Mouse (Mus musculus): ENCODE measurements around the gene Them7. TPM values are rescaled to one million over a fixed set of nuclear protein-coding genes. Genes with fewer than 3 reads are reported as not detected.

Them7 gene
- polyA plus RNA-seq, 1 experiment from 2014 or later = not detected

- H3K4me2 ChIP-seq (ENCODE audit: low read length) = no peak overlapping the region
- no peak overlapping the region for H3K9ac ChIP-seq (replicated peaks; ENCODE audit: low read length)
- no peaks in the 10 kb centered on the region for H3K9me3 ChIP-seq (ENCODE audit: control insufficient read depth, low read length)
- H3K27me3 ChIP-seq (ENCODE audit: control insufficient read depth, insufficient read depth, low read length) = no peaks in the 10 kb centered on the region
- H3K4me3 ChIP-seq (replicated peaks; ENCODE audit: low read depth, low read length) = no peak overlapping the region
- H3K36me3 ChIP-seq (ENCODE audit: control insufficient read depth, insufficient read depth, low read length) = no peaks in the 10 kb centered on the region
- DNase-seq (no peak), ATAC-seq (ENCODE audit: low FRiP score, low TSS enrichment) (no peak)
- no peaks in the 10 kb centered on the region for H3K4me1 ChIP-seq (ENCODE audit: control insufficient read depth, insufficient read depth, low read length)
- 68% methylated on average over 1 of the region's 1 CpGs for WGBS
- H3K27ac ChIP-seq (replicated peaks; ENCODE audit: low read depth, low read length) = no peak overlapping the region
Observed at GRCm38 (mm10) chr2:105240631-105241030, 16.5 kb downstream of the Them7 start.

- 84% methylated on average over 7 of the region's 7 CpGs for WGBS
- ATAC-seq (ENCODE audit: low FRiP score, low TSS enrichment) (no peak), DNase-seq (no peak)
- no peaks in the 10 kb centered on the region for H3K9me3 ChIP-seq (ENCODE audit: control insufficient read depth, low read length)
- H3K27ac ChIP-seq (replicated peaks; ENCODE audit: low read depth, low read length) = no peak overlapping the region
- no peak overlapping the region for H3K9ac ChIP-seq (replicated peaks; ENCODE audit: low read length)
- no peak overlapping the region for H3K4me3 ChIP-seq (replicated peaks; ENCODE audit: low read depth, low read length)
- no peaks in the 10 kb centered on the region for H3K27me3 ChIP-seq (ENCODE audit: control insufficient read depth, insufficient read depth, low read length)
- H3K36me3 ChIP-seq (ENCODE audit: control insufficient read depth, insufficient read depth, low read length) = no peaks in the 10 kb centered on the region
- H3K4me1 ChIP-seq (ENCODE audit: control insufficient read depth, insufficient read depth, low read length) = no peaks in the 10 kb centered on the region
- H3K4me2 ChIP-seq (ENCODE audit: low read length) = no peak overlapping the region
Observed at GRCm38 (mm10) chr2:105242940-105243339, 18.8 kb downstream of the Them7 start.

GRCm38 (mm10) chr2:105244733-105245132 lies 20.6 kb downstream of the Them7 start:
- H3K9me3 ChIP-seq (ENCODE audit: control insufficient read depth, low read length) = no peaks in the 10 kb centered on the region
- H3K27ac ChIP-seq (replicated peaks; ENCODE audit: low read depth, low read length) = no peak overlapping the region
- no peak overlapping the region for H3K9ac ChIP-seq (replicated peaks; ENCODE audit: low read length)
- H3K4me1 ChIP-seq (ENCODE audit: control insufficient read depth, insufficient read depth, low read length) = no peaks in the 10 kb centered on the region
- H3K36me3 ChIP-seq (ENCODE audit: control insufficient read depth, insufficient read depth, low read length) = no peaks in the 10 kb centered on the region
- no peak for ATAC-seq (ENCODE audit: low FRiP score, low TSS enrichment)
- WGBS = 70% methylated on average over 13 of the region's 13 CpGs
- H3K4me3 ChIP-seq (replicated peaks; ENCODE audit: low read depth, low read length) = no peak overlapping the region
- no peak overlapping the region for H3K4me2 ChIP-seq (ENCODE audit: low read length)
- H3K27me3 ChIP-seq (ENCODE audit: control insufficient read depth, insufficient read depth, low read length) = no peaks in the 10 kb centered on the region
- no peak for DNase-seq

- H3K4me3 ChIP-seq (replicated peaks; ENCODE audit: low read depth, low read length) = no peak overlapping the region
- H3K9me3 ChIP-seq (ENCODE audit: control insufficient read depth, low read length) = no peaks in the 10 kb centered on the region
- no peak overlapping the region for H3K27ac ChIP-seq (replicated peaks; ENCODE audit: low read depth, low read length)
- no peaks in the 10 kb centered on the region for H3K36me3 ChIP-seq (ENCODE audit: control insufficient read depth, insufficient read depth, low read length)
- no peaks in the 10 kb centered on the region for H3K4me1 ChIP-seq (ENCODE audit: control insufficient read depth, insufficient read depth, low read length)
- ATAC-seq (ENCODE audit: low FRiP score, low TSS enrichment) = no peak
- peaks cover 4% of the 10 kb centered on the region; the same call in 1 of the 2 replicates for H3K27me3 ChIP-seq (ENCODE audit: control insufficient read depth, insufficient read depth, low read length)
- H3K9ac ChIP-seq (replicated peaks; ENCODE audit: low read length) = no peak overlapping the region
- no peak for DNase-seq
- 80% methylated on average over 3 of the region's 3 CpGs for WGBS
- no peak overlapping the region for H3K4me2 ChIP-seq (ENCODE audit: low read length)
Observed at GRCm38 (mm10) chr2:105251978-105252377, 27.9 kb downstream of the Them7 start.

- H3K27me3 ChIP-seq (ENCODE audit: control insufficient read depth, insufficient read depth, low read length) = peaks cover 4% of the 10 kb centered on the region; the same call in 1 of the 2 replicates
- DNase-seq (peak; percentile 37), ATAC-seq (ENCODE audit: low FRiP score, low TSS enrichment) (peak; percentile 89)
- H3K27ac ChIP-seq (replicated peaks; ENCODE audit: low read depth, low read length) = no peak overlapping the region
- no peak overlapping the region for H3K4me2 ChIP-seq (ENCODE audit: low read length)
- H3K9ac ChIP-seq (replicated peaks; ENCODE audit: low read length) = no peak overlapping the region
- H3K9me3 ChIP-seq (ENCODE audit: control insufficient read depth, low read length) = no peaks in the 10 kb centered on the region
- WGBS = 70% methylated on average over 7 of the region's 7 CpGs
- H3K36me3 ChIP-seq (ENCODE audit: control insufficient read depth, insufficient read depth, low read length) = no peaks in the 10 kb centered on the region
- no peaks in the 10 kb centered on the region for H3K4me1 ChIP-seq (ENCODE audit: control insufficient read depth, insufficient read depth, low read length)
- H3K4me3 ChIP-seq (replicated peaks; ENCODE audit: low read depth, low read length) = no peak overlapping the region
Observed at GRCm38 (mm10) chr2:105252824-105253223, 28.7 kb downstream of the Them7 start.

- no peaks in the 10 kb centered on the region for H3K4me1 ChIP-seq (ENCODE audit: control insufficient read depth, insufficient read depth, low read length)
- H3K9ac ChIP-seq (replicated peaks; ENCODE audit: low read length) = no peak overlapping the region
- no peaks in the 10 kb centered on the region for H3K9me3 ChIP-seq (ENCODE audit: control insufficient read depth, low read length)
- DNase-seq (no peak), ATAC-seq (ENCODE audit: low FRiP score, low TSS enrichment) (no peak)
- no peak overlapping the region for H3K4me3 ChIP-seq (replicated peaks; ENCODE audit: low read depth, low read length)
- no peak overlapping the region for H3K4me2 ChIP-seq (ENCODE audit: low read length)
- H3K27me3 ChIP-seq (ENCODE audit: control insufficient read depth, insufficient read depth, low read length) = peaks cover 4% of the 10 kb centered on the region; the same call in 1 of the 2 replicates
- no peak overlapping the region for H3K27ac ChIP-seq (replicated peaks; ENCODE audit: low read depth, low read length)
- 71% methylated on average over 4 of the region's 4 CpGs for WGBS
- no peaks in the 10 kb centered on the region for H3K36me3 ChIP-seq (ENCODE audit: control insufficient read depth, insufficient read depth, low read length)
Observed at GRCm38 (mm10) chr2:105255457-105255856, 31.3 kb downstream of the Them7 start.

GRCm38 (mm10) chr2:105256427-105257071 lies 32.4 kb downstream of the Them7 start:
- H3K27ac ChIP-seq (replicated peaks; ENCODE audit: low read depth, low read length) = no peak overlapping the region
- DNase-seq (peak; percentile 87), ATAC-seq (ENCODE audit: low FRiP score, low TSS enrichment) (peak; percentile 43; the same call in 1 of the 2 replicates)
- no peak overlapping the region for H3K4me2 ChIP-seq (ENCODE audit: low read length)
- peaks cover 4% of the 10 kb centered on the region; the same call in 1 of the 2 replicates for H3K27me3 ChIP-seq (ENCODE audit: control insufficient read depth, insufficient read depth, low read length)
- H3K9me3 ChIP-seq (ENCODE audit: control insufficient read depth, low read length) = no peaks in the 10 kb centered on the region
- H3K4me3 ChIP-seq (replicated peaks; ENCODE audit: low read depth, low read length) = no peak overlapping the region
- H3K36me3 ChIP-seq (ENCODE audit: control insufficient read depth, insufficient read depth, low read length) = no peaks in the 10 kb centered on the region
- 59% methylated on average over 2 of the region's 2 CpGs for WGBS
- H3K9ac ChIP-seq (replicated peaks; ENCODE audit: low read length) = no peak overlapping the region
- H3K4me1 ChIP-seq (ENCODE audit: control insufficient read depth, insufficient read depth, low read length) = no peaks in the 10 kb centered on the region

- H3K27me3 ChIP-seq (ENCODE audit: control insufficient read depth, insufficient read depth, low read length) = peaks cover 4% of the 10 kb centered on the region; the same call in 1 of the 2 replicates
- WGBS = 84% methylated on average over 2 of the region's 2 CpGs
- no peak for ATAC-seq (ENCODE audit: low FRiP score, low TSS enrichment)
Observed at GRCm38 (mm10) chr2:105257376-105257775, 33.3 kb downstream of the Them7 start.

GRCm38 (mm10) chr2:105261335-105261734 lies 37.2 kb downstream of the Them7 start:
- WGBS = 94% methylated on average over 11 of the region's 11 CpGs
- no peak for DNase-seq
- Histone ChIP-seq H3K4me1 (ENCODE audit: control insufficient read depth, insufficient read depth, low read length) (no peaks in the 10 kb centered on the region), H3K27me3 (ENCODE audit: control insufficient read depth, insufficient read depth, low read length) (no peaks in the 10 kb centered on the region), H3K27ac (replicated peaks; ENCODE audit: low read depth, low read length) (no peak overlapping the region), H3K4me2 (ENCODE audit: low read length) (no peak overlapping the region), H3K4me3 (replicated peaks; ENCODE audit: low read depth, low read length) (no peak overlapping the region), H3K36me3 (ENCODE audit: control insufficient read depth, insufficient read depth, low read length) (no peaks in the 10 kb centered on the region), H3K9ac (replicated peaks; ENCODE audit: low read length) (no peak overlapping the region), H3K9me3 (ENCODE audit: control insufficient read depth, low read length) (no peaks in the 10 kb centered on the region)
- ATAC-seq (ENCODE audit: low FRiP score, low TSS enrichment) = no peak

More at GRCm38 (mm10) chr2:105257376-105257775, 33.3 kb downstream of the Them7 start:
- no peaks in the 10 kb centered on the region for H3K36me3 ChIP-seq (ENCODE audit: control insufficient read depth, insufficient read depth, low read length)
- no peak overlapping the region for H3K4me3 ChIP-seq (replicated peaks; ENCODE audit: low read depth, low read length)
- no peak for DNase-seq
- H3K4me2 ChIP-seq (ENCODE audit: low read length) = no peak overlapping the region
- H3K9me3 ChIP-seq (ENCODE audit: control insufficient read depth, low read length) = no peaks in the 10 kb centered on the region
- no peak overlapping the region for H3K27ac ChIP-seq (replicated peaks; ENCODE audit: low read depth, low read length)
- H3K9ac ChIP-seq (replicated peaks; ENCODE audit: low read length) = no peak overlapping the region
- H3K4me1 ChIP-seq (ENCODE audit: control insufficient read depth, insufficient read depth, low read length) = no peaks in the 10 kb centered on the region
